Mouse (Mus musculus): ENCODE data around the gene Prcd. TPM values are rescaled to one million over a fixed set of nuclear protein-coding genes. Genes with fewer than 3 reads are reported as not detected.
"Not testable (repeated sequence)": the region's sequence is repeated elsewhere in the genome, so short reads cannot be mapped to it uniquely, and the experiment has no call there.

Gene Prcd
- polyA plus RNA-seq, 1 experiment from 2014 or later = 0.32 TPM

DNA sequence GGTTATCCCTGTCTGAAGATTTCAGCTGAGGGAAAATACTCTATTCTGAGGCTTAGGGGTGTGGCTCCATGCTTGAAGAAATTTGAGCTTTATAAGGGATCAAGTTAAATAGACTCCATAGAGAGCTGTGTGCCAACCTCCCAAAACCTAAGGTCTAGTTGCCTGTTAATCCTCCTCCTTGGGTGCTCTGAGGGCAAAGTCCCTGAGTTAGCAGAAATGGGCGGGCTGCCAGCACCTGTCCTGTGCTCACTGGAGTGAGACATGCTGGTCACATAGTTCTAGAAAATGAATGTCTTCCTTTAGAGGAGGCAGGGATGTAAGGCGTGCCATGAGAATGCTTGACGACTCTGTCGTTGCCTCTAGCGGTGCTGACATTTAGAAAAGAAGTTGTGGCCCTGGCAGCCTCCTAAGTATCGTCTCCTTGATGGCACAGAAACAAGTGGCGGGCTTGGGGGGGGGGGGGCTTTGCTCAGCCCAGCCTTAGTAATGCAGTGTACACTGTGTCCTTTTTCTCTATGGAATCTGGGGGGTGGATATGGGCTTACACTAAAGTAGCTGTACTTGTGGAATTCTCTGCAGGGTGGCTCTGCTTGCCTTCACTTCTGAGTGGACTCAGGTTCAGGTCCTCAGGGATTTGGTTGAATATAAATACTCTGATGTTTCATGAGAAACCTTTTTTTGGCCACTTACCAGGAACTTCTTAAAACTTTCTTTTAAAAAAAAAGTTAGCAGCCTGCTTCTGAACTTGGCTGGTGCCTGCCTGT, 21.5 kb downstream of the Prcd start:
- Histone ChIP-seq H3K36me3 (replicated peaks; ENCODE audit: insufficient read depth, low read length) (peaks cover 48% of the 10 kb centered on the region), H3K4me2 (ENCODE audit: low read depth, low read length) (no peak overlapping the region), H3K27ac (ENCODE audit: low read depth) (no peak overlapping the region), H3K9ac (replicated peaks) (no peak overlapping the region), H3K4me1 (ENCODE audit: insufficient read depth) (peaks cover 22% of the 10 kb centered on the region), H3K4me3 (ENCODE audit: low read depth, low read length) (no peak overlapping the region), H3K9me3 (ENCODE audit: low read length) (no peaks in the 10 kb centered on the region), H3K27me3 (ENCODE audit: insufficient read depth, low read length) (no peaks in the 10 kb centered on the region)
- DNase-seq (no peak), ATAC-seq (no peak)
- whole genome bisulfite sequencing (ENCODE audit: insufficient replicate concordance) = 78% methylated on average over 7 of the region's 7 CpGs
- TF ChIP-seq CTCF (IDR thresholded peaks at IDR 0.05; ENCODE audit: low read depth) = no peak
- TF ChIP-seq EP300 (IDR thresholded peaks at IDR 0.05; ENCODE audit: low read depth) = no peak

- 61% methylated on average over 6 of the region's 6 CpGs for WGBS (ENCODE audit: insufficient replicate concordance)
- not testable (repeated sequence) for H3K9me3 ChIP-seq (ENCODE audit: low read length); H3K4me2 ChIP-seq (ENCODE audit: low read depth, low read length); H3K4me3 ChIP-seq (ENCODE audit: low read depth, low read length); H3K9ac ChIP-seq (replicated peaks); ATAC-seq; H3K27ac ChIP-seq (ENCODE audit: low read depth); DNase-seq; H3K27me3 ChIP-seq (ENCODE audit: insufficient read depth, low read length)
- H3K4me1 ChIP-seq (ENCODE audit: insufficient read depth) = peaks cover 22% of the 10 kb centered on the region
- peaks cover 48% of the 10 kb centered on the region for H3K36me3 ChIP-seq (replicated peaks; ENCODE audit: insufficient read depth, low read length)
Measured at GRCm38 (mm10) chr11:116675429-116675828, 22.1 kb downstream of the Prcd start.

GRCm38 (mm10) chr11:116676175-116676976, 23.0 kb downstream of the Prcd start:
- Histone ChIP-seq H3K36me3 (replicated peaks; ENCODE audit: insufficient read depth, low read length) (peaks cover 48% of the 10 kb centered on the region), H3K27me3 (ENCODE audit: insufficient read depth, low read length) (no peaks in the 10 kb centered on the region)
- ATAC-seq = no peak

DNA sequence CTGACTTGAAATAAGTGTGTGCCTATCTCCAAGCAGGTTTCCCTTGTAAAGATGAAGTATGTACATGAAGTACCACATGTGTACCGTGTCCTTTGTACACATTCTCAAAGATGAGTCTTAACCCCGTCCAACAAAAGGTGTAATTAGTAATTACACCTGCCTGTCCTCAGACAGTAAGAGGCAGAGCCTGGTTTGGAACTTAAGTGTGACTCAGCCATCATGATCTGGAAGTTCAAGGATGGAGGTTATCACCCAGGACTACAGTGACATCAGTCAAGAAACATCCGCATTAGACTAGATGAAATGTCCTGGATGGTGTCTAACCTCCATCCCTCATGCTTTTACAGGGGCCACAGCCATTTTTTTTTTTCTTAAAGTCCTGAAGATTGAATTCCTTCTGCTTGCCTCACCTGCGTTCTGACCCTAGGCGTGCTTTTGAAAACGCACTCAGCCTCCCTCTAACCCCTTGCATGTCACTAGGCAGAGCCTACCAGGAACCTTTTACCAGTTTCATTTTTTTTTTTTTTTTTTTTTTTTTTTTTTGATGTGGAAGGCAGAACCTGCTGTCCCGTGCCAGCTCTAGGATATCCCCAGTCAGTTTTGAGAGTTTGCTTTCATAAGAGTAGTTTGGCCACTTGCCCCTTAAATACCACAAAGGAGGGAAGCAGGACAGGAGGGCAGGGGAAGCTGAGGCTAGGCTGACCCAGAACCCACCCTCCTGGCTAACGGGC, 24.5 kb downstream of the Prcd start:
- Histone ChIP-seq H3K4me1 (ENCODE audit: insufficient read depth) (peaks cover 15% of the 10 kb centered on the region), H3K9ac (replicated peaks) (no peak overlapping the region), H3K36me3 (replicated peaks; ENCODE audit: insufficient read depth, low read length) (peaks cover 48% of the 10 kb centered on the region), H3K4me2 (ENCODE audit: low read depth, low read length) (no peak overlapping the region), H3K4me3 (ENCODE audit: low read depth, low read length) (no peak overlapping the region), H3K27me3 (ENCODE audit: insufficient read depth, low read length) (no peaks in the 10 kb centered on the region), H3K27ac (ENCODE audit: low read depth) (no peak overlapping the region), H3K9me3 (ENCODE audit: low read length) (no peaks in the 10 kb centered on the region)
- DNase-seq (no peak), ATAC-seq (no peak)
- WGBS (ENCODE audit: insufficient replicate concordance) = 78% methylated on average over 8 of the region's 8 CpGs
- no peak for TF ChIP-seq CTCF (IDR thresholded peaks at IDR 0.05; ENCODE audit: low read depth)
- TF ChIP-seq EP300 (IDR thresholded peaks at IDR 0.05; ENCODE audit: low read depth) = no peak

More at GRCm38 (mm10) chr11:116676175-116676976, 23.0 kb downstream of the Prcd start:
- TF ChIP-seq CTCF (IDR thresholded peaks at IDR 0.05; ENCODE audit: low read depth) = no peak
- TF ChIP-seq EP300 (IDR thresholded peaks at IDR 0.05; ENCODE audit: low read depth) = no peak
- no peak overlapping the region for H3K9ac ChIP-seq (replicated peaks)
- WGBS (ENCODE audit: insufficient replicate concordance) = 79% methylated on average over 14 of the region's 14 CpGs
- H3K4me1 ChIP-seq (ENCODE audit: insufficient read depth) = peaks cover 14% of the 10 kb centered on the region
- H3K4me2 ChIP-seq (ENCODE audit: low read depth, low read length) = no peak overlapping the region
- no peak for DNase-seq
- no peaks in the 10 kb centered on the region for H3K9me3 ChIP-seq (ENCODE audit: low read length)
- H3K4me3 ChIP-seq (ENCODE audit: low read depth, low read length) = no peak overlapping the region
- no peak overlapping the region for H3K27ac ChIP-seq (ENCODE audit: low read depth)

DNA sequence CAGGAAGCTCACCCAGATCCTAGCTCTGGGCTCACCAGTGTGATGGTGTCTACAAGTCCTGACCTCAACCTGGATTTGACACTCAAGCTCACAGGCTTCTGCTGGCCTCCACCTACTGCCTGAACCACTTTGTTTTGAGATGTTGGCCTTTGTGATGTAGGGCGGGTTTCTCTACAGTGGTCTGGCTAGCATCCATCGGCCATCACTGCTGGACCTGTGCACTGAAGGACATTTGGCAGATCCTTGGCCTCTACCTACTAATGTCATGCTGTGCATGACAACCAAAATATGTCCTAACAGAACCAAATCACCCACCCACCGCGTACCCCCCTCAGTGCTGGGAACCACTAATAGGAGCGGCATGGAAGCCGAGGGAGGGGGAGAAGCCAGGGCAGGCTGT, 25.8 kb downstream of the Prcd start:
- peaks cover 38% of the 10 kb centered on the region for H3K36me3 ChIP-seq (replicated peaks; ENCODE audit: insufficient read depth, low read length)
- no peak overlapping the region for H3K9ac ChIP-seq (replicated peaks)
- H3K4me2 ChIP-seq (ENCODE audit: low read depth, low read length) = no peak overlapping the region
- peaks cover 16% of the 10 kb centered on the region for H3K4me1 ChIP-seq (ENCODE audit: insufficient read depth)
- no peak for TF ChIP-seq EP300 (IDR thresholded peaks at IDR 0.05; ENCODE audit: low read depth)
- no peak for TF ChIP-seq CTCF (IDR thresholded peaks at IDR 0.05; ENCODE audit: low read depth)
- ATAC-seq (no peak), DNase-seq (no peak)
- H3K9me3 ChIP-seq (ENCODE audit: low read length) = no peaks in the 10 kb centered on the region
- no peak overlapping the region for H3K27ac ChIP-seq (ENCODE audit: low read depth)
- no peak overlapping the region for H3K4me3 ChIP-seq (ENCODE audit: low read depth, low read length)
- WGBS (ENCODE audit: insufficient replicate concordance) = 94% methylated on average over 6 of the region's 6 CpGs
- H3K27me3 ChIP-seq (ENCODE audit: insufficient read depth, low read length) = no peaks in the 10 kb centered on the region
